Mouse (Mus musculus) stomach, postnatal 0 days (tissue): ENCODE measurements around the gene Fam76a. TPM values are rescaled to one million over a fixed set of nuclear protein-coding genes. Genes with fewer than 3 reads are reported as not detected.
A peak's percentile ranks its signal among the peaks of the same experiment; 100 is the strongest.

ENCODE experiments used
- ATAC-seq: fragments of 200-750 bp; cut with Nextera tagmentation; 2 replicates; pipeline ENCODE4 v1.8.0; 2017; ENCODE audit not compliant: low FRiP score, low TSS enrichment
- DNase-seq: peaks from one replicate; pipeline ENCODE4 v3.0.0-alpha.2; 2016; ENCODE audit warnings: low spot score
- H3K27ac ChIP-seq: fragments of 300-500 bp; sonication (generic); replicated peaks from 2 replicates; pipeline ENCODE4 v1.5.1; 2014; ENCODE audit warnings: mild to moderate bottlenecking, control low read depth
- H3K27me3 ChIP-seq: fragments of 300-500 bp; sonication (generic); 2 replicates; pipeline ENCODE4 v1.6.1; 2014; ENCODE audit warnings: low read length; ENCODE audit not compliant: control insufficient read depth, insufficient read depth
- H3K36me3 ChIP-seq: fragments of 300-500 bp; sonication (generic); 2 replicates; pipeline ENCODE4 v1.6.1; 2014; ENCODE audit warnings: low read length, mixed read lengths; ENCODE audit not compliant: control insufficient read depth, insufficient read depth
- H3K4me1 ChIP-seq: fragments of 300-500 bp; sonication (generic); replicated peaks from 2 replicates; pipeline ENCODE4 v1.6.1; 2014; ENCODE audit warnings: antibody characterized with exemption; ENCODE audit not compliant: control insufficient read depth, insufficient read depth
- H3K4me2 ChIP-seq: fragments of 300-500 bp; sonication (generic); replicated peaks from 2 replicates; pipeline ENCODE4 v1.6.1; 2014; ENCODE audit warnings: low read depth, mild to moderate bottlenecking, control low read depth, moderate library complexity
- H3K4me3 ChIP-seq: fragments of 300-500 bp; sonication (generic); 2 replicates; pipeline ENCODE4 v1.5.1; 2014; ENCODE audit warnings: low read depth, low read length, control low read depth
- H3K9ac ChIP-seq: fragments of 300-500 bp; sonication (generic); 2 replicates; pipeline ENCODE4 v1.6.1; 2014; ENCODE audit warnings: mild to moderate bottlenecking, low read length, control low read depth, mixed read lengths
- H3K9me3 ChIP-seq: fragments of 300-500 bp; sonication (generic); 2 replicates; pipeline ENCODE4 v1.6.1; 2016; ENCODE audit warnings: low read length; ENCODE audit not compliant: control insufficient read depth
- CTCF ChIP-seq: IDR thresholded peaks from 2 replicates; pipeline ENCODE4 v1.5.1; 2016; ENCODE audit warnings: antibody characterized with exemption, low read depth, mild to moderate bottlenecking, moderate library complexity
- EP300 ChIP-seq: optimal IDR thresholded peaks from 2 replicates; pipeline ENCODE3; 2016; ENCODE audit warnings: antibody characterized with exemption
- WGBS: fragments of 180-500 bp; shearing (Covaris S2); extraction: QIAGEN DNeasy Blood & Tissue Kit; methylation state at CpG from one replicate; pipeline ENCODE4 v1.1.7; 2014; 5-methylcytosine and 5-hydroxymethylcytosine counted together
- polyA plus RNA-seq: library from polyadenylated mRNA; unstranded; fragments of >200 nt; fragmentation: Nextera tagmentation; extraction: Ambion mirVana; gene quantifications from 2 replicates; pipeline ENCODE4 v1.2.1, GENCODE M21; 2015

Gene Fam76a
- polyA plus RNA-seq, 1 experiment from 2014 or later = 34.3 TPM

- Histone ChIP-seq H3K36me3 (no peaks in the 10 kb centered on the region), H3K9me3 (no peaks in the 10 kb centered on the region), H3K4me1 (no peaks in the 10 kb centered on the region), H3K4me3 (peak overlapping the region; percentile 97), H3K9ac (peak overlapping the region; percentile 95), H3K4me2 (peak overlapping the region; percentile 91), H3K27me3 (no peaks in the 10 kb centered on the region), H3K27ac (peak overlapping the region; percentile 95)
- whole genome bisulfite sequencing = 5% methylated on average over 9 of the region's 9 CpGs
- DNase-seq (no peak), ATAC-seq (peak; percentile 14; the same call in 1 of the 2 replicates)
- TF ChIP-seq CTCF (no peak), EP300 (no peak)
Measured at GRCm38 (mm10) chr4:132884844-132885374, 37.4 kb downstream of the Fam76a start.

- H3K36me3 ChIP-seq = peaks cover 3% of the 10 kb centered on the region; the same call in 1 of the 2 replicates
- no peaks in the 10 kb centered on the region for H3K27me3 ChIP-seq
- peak; percentile 91 for DNase-seq
- under 1% methylated on average over 72 of the region's 72 CpGs for WGBS
- H3K4me2 ChIP-seq = peak within 1 kb of the TSS; percentile 91
- TF ChIP-seq EP300 (no peak), CTCF (no peak)
- peak within 1 kb of the TSS; percentile 95 for H3K27ac ChIP-seq
- no peaks in the 10 kb centered on the region for H3K9me3 ChIP-seq
- ATAC-seq = peak; percentile 93
- peak within 1 kb of the TSS; percentile 95 for H3K9ac ChIP-seq
- H3K4me3 ChIP-seq = peak within 1 kb of the TSS; percentile 97
- H3K4me1 ChIP-seq = no peaks in the 10 kb centered on the region
Measured at GRCm38 (mm10) chr4:132884064-132884843, 38.1 kb downstream of the Fam76a start, which contains the start of gene Stx12. Stx12 (minus strand) TSS chr4:132884509.

- H3K27me3 ChIP-seq = no peaks in the 10 kb centered on the region
- DNase-seq (no peak), ATAC-seq (0 out of 2 replicates have a peak, but pooled peaks have one; percentile 3)
- H3K4me1 ChIP-seq = no peaks in the 10 kb centered on the region
- H3K4me3 ChIP-seq = peak overlapping the region; percentile 97
- no peaks in the 10 kb centered on the region for H3K9me3 ChIP-seq
- H3K36me3 ChIP-seq = peaks cover 3% of the 10 kb centered on the region; the same call in 1 of the 2 replicates
- peak overlapping the region; percentile 91 for H3K4me2 ChIP-seq
- H3K9ac ChIP-seq = peak overlapping the region; percentile 95
- TF ChIP-seq EP300 (no peak), CTCF (no peak)
- H3K27ac ChIP-seq = peak overlapping the region; percentile 95
- WGBS = under 1% methylated on average over 21 of the region's 21 CpGs
Measured at GRCm38 (mm10) chr4:132883561-132884063, 38.7 kb downstream of the Fam76a start.

- Histone ChIP-seq H3K36me3 (peaks cover 7% of the 10 kb centered on the region; the same call in 1 of the 2 replicates), H3K9ac (no peak overlapping the region), H3K27me3 (no peaks in the 10 kb centered on the region), H3K4me3 (no peak overlapping the region), H3K4me1 (0 out of 2 replicates have a peak, but pooled peaks cover 2% of the 10 kb centered on the region), H3K9me3 (no peaks in the 10 kb centered on the region), H3K4me2 (no peak overlapping the region), H3K27ac (peak overlapping the region; percentile 53)
- 76% methylated on average over 7 of the region's 7 CpGs for WGBS
- no peak for TF ChIP-seq EP300
- no peak for TF ChIP-seq CTCF
- DNase-seq (no peak), ATAC-seq (peak; percentile 78)
Measured at GRCm38 (mm10) chr4:132874363-132875097, 47.8 kb downstream of the Fam76a start.

GRCm38 (mm10) chr4:132873481-132874362 lies 48.6 kb downstream of the Fam76a start:
- ATAC-seq (peak; percentile 86), DNase-seq (peak; percentile 28)
- H3K27ac ChIP-seq = peak overlapping the region; percentile 53
- no peaks in the 10 kb centered on the region for H3K9me3 ChIP-seq
- H3K9ac ChIP-seq = no peak overlapping the region
- peaks cover 6% of the 10 kb centered on the region; the same call in 1 of the 2 replicates for H3K36me3 ChIP-seq
- no peak overlapping the region for H3K4me2 ChIP-seq
- H3K4me3 ChIP-seq = no peak overlapping the region
- 0 out of 2 replicates have a peak, but pooled peaks cover 2% of the 10 kb centered on the region for H3K4me1 ChIP-seq
- WGBS = 73% methylated on average over 11 of the region's 11 CpGs
- no peak for TF ChIP-seq EP300
- peak; percentile 32 for TF ChIP-seq CTCF
- no peaks in the 10 kb centered on the region for H3K27me3 ChIP-seq
